Mouse (Mus musculus) midbrain, embryonic 13.5 days (tissue): Measurements from ENCODE around the gene Extl2. TPM values are rescaled to one million over a fixed set of nuclear protein-coding genes. Genes with fewer than 3 reads are reported as not detected.

Source experiments
- ATAC-seq: fragments of 200-750 bp; cut with Nextera tagmentation; 2 replicates; pipeline ENCODE4 v1.8.0; 2017; ENCODE audit warnings: mild to moderate bottlenecking, moderate TSS enrichment, moderate library complexity
- H3K27ac ChIP-seq: fragments of 300-500 bp; sonication (generic); 2 replicates; pipeline ENCODE4 v1.5.1; 2015; ENCODE audit warnings: inconsistent platforms, mild to moderate bottlenecking, moderate library complexity
- H3K27me3 ChIP-seq: fragments of 300-500 bp; sonication (generic); 2 replicates; pipeline ENCODE4 v1.6.1; 2015; ENCODE audit warnings: mild to moderate bottlenecking, inconsistent platforms
- H3K36me3 ChIP-seq: fragments of 300-500 bp; sonication (generic); 2 replicates; pipeline ENCODE4 v1.6.1; 2015; ENCODE audit warnings: mild to moderate bottlenecking, inconsistent platforms
- H3K4me1 ChIP-seq: fragments of 300-500 bp; sonication (generic); replicated peaks from 2 replicates; pipeline ENCODE4 v1.6.1; 2015; ENCODE audit warnings: inconsistent platforms
- H3K4me2 ChIP-seq: fragments of 300-500 bp; sonication (generic); replicated peaks from 2 replicates; pipeline ENCODE4 v1.6.1; 2015; ENCODE audit warnings: moderate library complexity, mild to moderate bottlenecking, inconsistent platforms
- H3K4me3 ChIP-seq: fragments of 300-500 bp; sonication (generic); replicated peaks from 2 replicates; pipeline ENCODE4 v1.5.1; 2015; ENCODE audit warnings: mild to moderate bottlenecking, inconsistent platforms
- H3K9ac ChIP-seq: fragments of 300-500 bp; sonication (generic); replicated peaks from 2 replicates; pipeline ENCODE4 v1.6.1; 2015; ENCODE audit warnings: mild to moderate bottlenecking, inconsistent platforms
- H3K9me3 ChIP-seq: fragments of 300-500 bp; sonication (generic); 2 replicates; pipeline ENCODE4 v1.6.1; 2016; ENCODE audit warnings: mild to moderate bottlenecking, inconsistent platforms
- WGBS: fragments of 180-500 bp; shearing (Covaris S2); methylation state at CpG from one replicate; pipeline ENCODE4 v1.1.7; 2015; 5-methylcytosine and 5-hydroxymethylcytosine counted together
- polyA plus RNA-seq: library from polyadenylated mRNA; unstranded; fragments of >200 nt; fragmentation: Nextera tagmentation; extraction: Ambion mirVana; gene quantifications from 2 replicates; pipeline ENCODE4 v1.2.1, GENCODE M21; 2015

Extl2 gene
- polyA plus RNA-seq, 1 experiment from 2014 or later, result 22.8 TPM

DNA sequence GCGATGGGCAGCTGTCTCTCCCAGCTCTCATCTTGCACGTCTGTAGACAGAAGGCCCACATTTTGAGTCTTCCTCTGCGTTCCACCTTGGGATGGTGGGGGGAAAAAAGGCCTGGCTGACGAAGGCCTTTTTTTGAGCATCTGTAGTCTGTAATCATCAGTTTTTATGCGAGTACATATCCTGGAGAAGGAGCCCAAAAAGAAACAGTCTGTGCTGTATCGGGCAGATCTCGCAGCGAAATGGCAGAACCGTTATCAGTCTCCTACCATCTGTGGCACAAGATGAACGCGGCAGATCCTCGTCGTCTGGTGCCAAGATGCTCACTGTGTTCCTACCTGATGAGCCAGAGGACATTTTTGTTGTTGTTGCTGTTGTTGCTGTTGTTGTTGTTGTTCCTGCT lies 8.9 kb downstream of the Extl2 start:
- no peak overlapping the region for H3K4me3 ChIP-seq
- no peak for ATAC-seq
- H3K9ac ChIP-seq, result no peak overlapping the region
- no peak overlapping the region for H3K4me2 ChIP-seq
- H3K4me1 ChIP-seq, result 0 out of 2 replicates have a peak, but pooled peaks cover 2% of the 10 kb centered on the region
- H3K27ac ChIP-seq, result no peak overlapping the region
- H3K27me3 ChIP-seq, result no peaks in the 10 kb centered on the region
- no peaks in the 10 kb centered on the region for H3K36me3 ChIP-seq
- no peaks in the 10 kb centered on the region for H3K9me3 ChIP-seq
- 92% methylated on average over 13 of the region's 13 CpGs for WGBS

GRCm38 (mm10) chr3:116018606-116019005 lies 11.3 kb downstream of the Extl2 start:
- ATAC-seq, result no peak
- no peaks in the 10 kb centered on the region for H3K9me3 ChIP-seq
- 82% methylated on average over 4 of the region's 4 CpGs for WGBS
- no peak overlapping the region for H3K4me3 ChIP-seq
- no peak overlapping the region for H3K9ac ChIP-seq
- no peaks in the 10 kb centered on the region for H3K27me3 ChIP-seq
- H3K27ac ChIP-seq, result no peak overlapping the region
- H3K4me1 ChIP-seq, result peaks cover 4% of the 10 kb centered on the region
- no peak overlapping the region for H3K4me2 ChIP-seq
- no peaks in the 10 kb centered on the region for H3K36me3 ChIP-seq

DNA sequence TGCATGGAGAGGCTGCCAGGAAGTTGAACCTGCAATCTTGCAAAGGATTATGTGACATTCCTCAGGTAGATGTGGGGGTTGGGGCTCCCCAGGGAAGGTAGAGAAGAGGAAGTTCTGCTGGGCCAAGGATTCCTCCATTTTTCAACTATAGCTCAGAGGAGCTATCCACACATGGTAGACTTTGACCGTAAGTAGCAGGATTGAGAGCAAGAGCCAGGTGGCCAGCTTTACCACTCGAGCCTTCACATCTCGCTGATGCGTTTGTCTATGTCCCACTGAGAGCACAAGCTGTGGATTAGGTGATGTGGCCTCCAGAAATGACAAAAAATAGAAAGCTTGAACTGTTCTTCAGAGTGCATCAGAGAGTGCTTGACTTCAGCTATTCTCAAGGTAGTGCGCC lies 11.9 kb downstream of the Extl2 start:
- ATAC-seq, result no peak
- no peak overlapping the region for H3K9ac ChIP-seq
- peaks cover 4% of the 10 kb centered on the region; the same call in 1 of the 2 replicates for H3K36me3 ChIP-seq
- H3K4me1 ChIP-seq, result peaks cover 4% of the 10 kb centered on the region
- 90% methylated on average over 5 of the region's 5 CpGs for WGBS
- H3K4me2 ChIP-seq, result no peak overlapping the region
- H3K9me3 ChIP-seq, result no peaks in the 10 kb centered on the region
- no peaks in the 10 kb centered on the region for H3K27me3 ChIP-seq
- H3K27ac ChIP-seq, result no peak overlapping the region
- H3K4me3 ChIP-seq, result no peak overlapping the region

DNA sequence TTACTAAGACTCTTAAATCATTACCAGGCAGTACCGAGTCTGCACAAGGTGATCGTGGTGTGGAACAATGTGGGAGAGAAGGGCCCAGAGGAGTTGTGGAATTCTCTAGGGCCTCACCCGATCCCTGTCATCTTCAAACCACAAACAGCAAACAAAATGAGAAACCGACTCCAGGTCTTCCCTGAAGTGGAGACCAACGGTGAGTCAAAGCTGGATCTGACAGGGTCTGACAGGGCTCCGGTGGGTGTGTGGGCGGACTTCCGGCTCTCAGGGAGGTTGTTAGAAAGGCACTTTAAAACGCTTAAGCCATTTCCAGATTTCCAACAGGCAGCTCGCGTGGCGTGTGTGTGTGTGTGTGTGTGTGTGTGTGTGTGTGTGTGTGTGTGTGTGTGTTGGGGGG lies 17.0 kb downstream of the Extl2 start:
- ATAC-seq, result no peak
- no peak overlapping the region for H3K4me3 ChIP-seq
- H3K27ac ChIP-seq, result no peak overlapping the region
- H3K4me2 ChIP-seq, result no peak overlapping the region
- H3K36me3 ChIP-seq, result peaks cover 17% of the 10 kb centered on the region
- H3K27me3 ChIP-seq, result no peaks in the 10 kb centered on the region
- H3K9ac ChIP-seq, result no peak overlapping the region
- WGBS, result 93% methylated on average over 12 of the region's 12 CpGs
- peaks cover 4% of the 10 kb centered on the region for H3K4me1 ChIP-seq
- H3K9me3 ChIP-seq, result no peaks in the 10 kb centered on the region

DNA sequence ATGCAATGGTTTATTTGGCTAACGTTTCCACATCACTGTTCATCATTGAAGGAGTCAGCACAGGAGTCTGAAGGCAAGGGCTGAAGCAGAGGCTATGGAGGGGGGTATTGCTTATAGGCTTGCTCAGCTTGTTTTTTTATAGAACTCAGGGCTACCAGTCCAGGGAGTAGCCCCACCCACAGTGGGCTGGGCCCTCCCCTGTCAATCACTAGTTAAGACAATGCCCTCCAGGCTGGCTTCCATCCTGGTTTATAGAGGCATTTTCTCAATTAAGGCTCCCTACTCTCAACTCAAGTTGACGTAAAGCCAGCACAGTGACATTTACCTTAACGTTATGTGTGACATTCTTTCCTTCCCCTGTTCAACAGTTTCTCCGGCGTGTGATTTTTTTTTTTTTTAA lies 17.4 kb downstream of the Extl2 start:
- WGBS, result 85% methylated on average over 5 of the region's 5 CpGs
- Histone ChIP-seq H3K9me3 (no peaks in the 10 kb centered on the region), H3K27ac (no peak overlapping the region), H3K9ac (no peak overlapping the region), H3K36me3 (peaks cover 17% of the 10 kb centered on the region), H3K4me1 (peaks cover 4% of the 10 kb centered on the region), H3K4me2 (no peak overlapping the region), H3K27me3 (no peaks in the 10 kb centered on the region), H3K4me3 (no peak overlapping the region)
- ATAC-seq, result no peak

- Histone ChIP-seq H3K9me3 (no peaks in the 10 kb centered on the region), H3K27me3 (no peaks in the 10 kb centered on the region), H3K9ac (no peak overlapping the region), H3K36me3 (peaks cover 17% of the 10 kb centered on the region), H3K4me2 (no peak overlapping the region), H3K4me3 (no peak overlapping the region), H3K27ac (no peak overlapping the region), H3K4me1 (peaks cover 4% of the 10 kb centered on the region)
- ATAC-seq, result no peak
- 85% methylated on average over 10 of the region's 10 CpGs for WGBS
Observed at GRCm38 (mm10) chr3:116025701-116026100, 18.4 kb downstream of the Extl2 start.

DNA sequence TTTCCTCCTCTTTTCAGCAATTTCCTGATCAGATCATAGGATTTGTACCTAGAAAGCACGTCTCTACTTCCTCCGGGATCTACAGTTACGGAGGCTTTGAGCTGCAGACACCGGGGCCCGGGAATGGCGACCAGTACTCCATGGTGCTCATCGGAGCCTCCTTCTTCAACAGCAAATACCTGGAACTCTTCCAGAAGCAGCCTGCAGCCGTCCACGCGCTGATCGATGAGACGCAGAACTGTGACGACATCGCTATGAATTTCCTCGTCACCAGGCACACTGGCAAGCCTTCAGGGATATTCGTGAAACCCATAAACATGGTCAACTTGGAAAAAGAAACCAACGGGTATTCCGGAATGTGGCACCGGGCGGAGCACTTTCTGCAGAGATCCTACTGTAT lies 19.7 kb downstream of the Extl2 start:
- Histone ChIP-seq H3K9ac (no peak overlapping the region), H3K4me1 (peaks cover 4% of the 10 kb centered on the region), H3K36me3 (peaks cover 17% of the 10 kb centered on the region), H3K4me2 (no peak overlapping the region), H3K27me3 (no peaks in the 10 kb centered on the region), H3K27ac (no peak overlapping the region), H3K9me3 (no peaks in the 10 kb centered on the region), H3K4me3 (no peak overlapping the region)
- no peak for ATAC-seq
- WGBS, result 93% methylated on average over 20 of the region's 20 CpGs

- Histone ChIP-seq H3K9ac (no peak overlapping the region), H3K36me3 (peaks cover 11% of the 10 kb centered on the region), H3K9me3 (no peaks in the 10 kb centered on the region), H3K27me3 (no peaks in the 10 kb centered on the region), H3K4me1 (no peaks in the 10 kb centered on the region), H3K4me3 (no peak overlapping the region), H3K27ac (no peak overlapping the region), H3K4me2 (no peak overlapping the region)
- no peak for ATAC-seq
- WGBS, result 75% methylated on average over 11 of the region's 11 CpGs
Observed at GRCm38 (mm10) chr3:116030152-116030788, 23.0 kb downstream of the Extl2 start.

- Histone ChIP-seq H3K27ac (no peak overlapping the region), H3K9me3 (no peaks in the 10 kb centered on the region), H3K4me1 (no peaks in the 10 kb centered on the region), H3K27me3 (no peaks in the 10 kb centered on the region), H3K4me2 (no peak overlapping the region), H3K36me3 (no peaks in the 10 kb centered on the region), H3K9ac (no peak overlapping the region), H3K4me3 (no peak overlapping the region)
- ATAC-seq, result peak; percentile 34
- 56% methylated on average over 6 of the region's 6 CpGs for WGBS
Observed at GRCm38 (mm10) chr3:116033218-116033870, 26.1 kb downstream of the Extl2 start.

DNA sequence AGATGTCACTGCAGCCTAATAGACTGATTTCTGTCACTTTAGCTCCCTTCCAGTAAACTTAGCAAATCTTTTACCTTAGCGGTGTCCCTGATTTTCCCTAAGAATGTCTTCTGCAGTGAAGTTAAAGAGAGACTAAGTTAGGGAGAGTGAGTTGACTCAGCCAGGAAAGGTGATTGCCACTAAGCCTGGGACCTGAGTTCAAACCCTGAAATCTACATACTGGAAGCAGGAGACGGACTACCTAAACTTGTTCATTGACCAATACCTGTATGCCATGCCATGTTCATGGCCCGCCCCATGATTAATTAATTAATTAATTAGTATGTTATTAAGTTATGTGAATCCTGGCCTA lies 26.6 kb downstream of the Extl2 start:
- Histone ChIP-seq H3K4me3 (no peak overlapping the region), H3K9me3 (no peaks in the 10 kb centered on the region), H3K4me2 (no peak overlapping the region), H3K36me3 (no peaks in the 10 kb centered on the region), H3K27me3 (no peaks in the 10 kb centered on the region), H3K9ac (no peak overlapping the region), H3K27ac (no peak overlapping the region), H3K4me1 (no peaks in the 10 kb centered on the region)
- peak; percentile 58 for ATAC-seq
- 66% methylated on average over 3 of the region's 3 CpGs for WGBS

DNA sequence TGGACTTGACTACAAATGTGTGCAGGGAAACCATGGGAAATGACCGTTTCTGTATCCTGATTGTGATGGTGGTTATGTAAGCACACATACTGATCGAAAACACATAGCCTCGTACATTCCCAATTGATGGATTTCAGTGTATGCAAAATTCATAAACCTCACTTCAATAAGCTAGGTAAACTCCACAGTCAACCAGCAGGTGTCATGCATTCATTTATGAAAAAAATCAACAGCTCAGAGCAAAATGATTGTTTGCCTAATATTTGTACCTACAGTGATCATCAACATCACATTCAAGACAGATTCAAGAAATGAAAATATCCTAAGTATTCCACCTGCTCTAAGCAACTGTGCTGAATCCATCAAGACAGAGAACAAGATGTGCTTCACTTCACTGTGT lies 33.5 kb downstream of the Extl2 start:
- no peak overlapping the region for H3K4me2 ChIP-seq
- ATAC-seq, result no peak
- no peaks in the 10 kb centered on the region for H3K36me3 ChIP-seq
- H3K4me3 ChIP-seq, result no peak overlapping the region
- WGBS, result 83% methylated on average over 3 of the region's 3 CpGs
- no peak overlapping the region for H3K27ac ChIP-seq
- no peaks in the 10 kb centered on the region for H3K27me3 ChIP-seq
- H3K9ac ChIP-seq, result no peak overlapping the region
- no peaks in the 10 kb centered on the region for H3K9me3 ChIP-seq
- H3K4me1 ChIP-seq, result no peaks in the 10 kb centered on the region

DNA sequence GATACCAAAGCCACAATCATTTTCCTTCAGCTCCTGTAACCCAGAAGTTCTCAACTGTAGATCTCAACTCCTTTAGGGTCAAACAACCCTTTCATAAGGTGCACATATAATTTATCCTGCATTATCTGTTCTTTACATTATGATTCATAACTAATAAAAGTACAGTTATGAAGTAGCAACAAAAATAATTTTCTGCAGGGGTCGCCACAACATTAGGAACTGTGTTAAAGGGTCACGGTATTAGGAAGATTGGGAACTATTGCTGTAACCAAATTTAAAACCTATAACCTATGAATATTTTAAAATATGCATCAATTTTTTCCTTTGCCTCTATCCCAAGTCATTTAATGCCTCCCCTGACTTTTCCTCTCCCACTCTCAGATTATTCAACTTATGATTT lies 38.7 kb downstream of the Extl2 start:
- Histone ChIP-seq H3K4me3 (no peak overlapping the region), H3K4me2 (no peak overlapping the region), H3K36me3 (no peaks in the 10 kb centered on the region), H3K4me1 (0 out of 2 replicates have a peak, but pooled peaks cover 6% of the 10 kb centered on the region), H3K27ac (no peak overlapping the region), H3K9ac (no peak overlapping the region), H3K9me3 (no peaks in the 10 kb centered on the region), H3K27me3 (no peaks in the 10 kb centered on the region)
- WGBS, result 88% methylated on average over 2 of the region's 2 CpGs
- ATAC-seq, result no peak

DNA sequence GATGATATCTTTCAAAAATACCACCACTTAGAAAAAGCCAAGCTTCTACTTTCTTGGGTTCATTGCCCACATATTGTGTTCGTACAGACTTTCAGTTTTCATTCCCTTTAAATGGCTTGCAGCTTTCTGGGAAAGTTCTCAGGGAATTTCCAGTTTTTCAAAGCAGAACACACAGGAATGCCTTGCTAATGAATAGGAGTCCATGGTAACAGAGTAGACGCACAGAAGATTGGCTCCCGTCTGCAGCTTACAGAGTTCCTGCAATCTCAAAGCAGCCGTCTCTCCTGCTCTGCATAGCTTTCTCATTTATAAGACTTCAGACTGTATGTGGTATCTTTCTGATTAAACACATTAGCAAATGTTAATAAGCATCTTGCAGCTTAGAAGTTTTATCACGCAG lies 39.8 kb downstream of the Extl2 start:
- Histone ChIP-seq H3K27ac (peak overlapping the region; percentile 51; the same call in 1 of the 2 replicates), H3K4me1 (0 out of 2 replicates have a peak, but pooled peaks cover 6% of the 10 kb centered on the region), H3K4me2 (no peak overlapping the region), H3K9ac (no peak overlapping the region), H3K9me3 (no peaks in the 10 kb centered on the region), H3K4me3 (no peak overlapping the region), H3K36me3 (no peaks in the 10 kb centered on the region), H3K27me3 (no peaks in the 10 kb centered on the region)
- WGBS, result 24% methylated on average over 5 of the region's 5 CpGs
- 0 out of 2 replicates have a peak, but pooled peaks have one; percentile 58 for ATAC-seq
